Mouse (Mus musculus): ENCODE measurements around the gene Cblc.

Gene Cblc

DNA sequence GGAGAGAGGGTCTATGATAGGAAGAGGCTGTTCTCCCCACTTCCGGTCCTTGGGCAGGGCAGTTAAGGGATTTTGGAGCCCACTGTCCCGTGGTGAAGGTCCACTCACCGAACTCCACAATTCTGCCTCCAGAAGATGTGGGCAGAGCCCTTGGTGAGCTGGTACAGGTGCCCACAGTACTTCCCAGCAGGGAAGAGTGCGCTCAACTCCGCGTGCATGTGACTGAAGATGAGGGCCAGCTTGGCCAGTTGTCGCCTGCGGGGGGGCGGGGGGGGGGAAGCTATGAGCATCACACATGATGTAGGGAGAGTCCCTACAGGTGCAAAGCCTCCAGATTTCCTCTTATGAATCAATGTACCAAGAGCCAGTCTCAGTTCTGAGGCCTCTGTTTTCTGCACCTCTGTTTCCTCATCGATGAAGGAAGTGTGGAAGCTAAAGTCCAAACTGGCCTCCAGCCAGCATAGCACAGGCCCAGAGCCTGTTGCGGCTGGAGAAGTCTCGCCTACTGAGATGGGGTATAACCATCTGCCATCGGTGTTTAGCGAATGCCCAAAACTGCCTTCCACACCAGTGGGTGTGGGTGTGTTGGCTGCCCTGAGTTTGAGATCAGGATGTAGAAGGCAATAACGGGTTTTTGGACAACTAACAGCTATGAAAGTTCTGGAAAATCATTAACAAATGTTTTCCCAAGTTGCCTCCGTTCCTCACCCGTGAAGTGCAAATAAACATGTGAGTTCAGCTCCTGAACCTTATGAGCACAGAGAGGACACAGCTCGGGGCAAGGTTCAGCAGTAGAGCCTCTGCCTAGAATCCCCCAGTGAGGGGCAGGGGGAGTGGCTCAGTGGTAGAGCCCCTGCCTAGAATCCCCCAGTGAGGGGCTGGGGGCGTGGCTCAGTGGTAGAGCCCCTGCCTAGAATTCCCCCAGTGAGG is 3.6 kb downstream of the Cblc start:
- in situ Hi-C loops (cut with MboI; ENCODE audit: low pct_unique_long_range_greater_than_20kb in 1 of 2, low sequenced_read_pairs in 2 of 2, unreplicated experiment in 1 of 2), result loop anchor here in 1 of 2 experiments (25.0 kb wide), 1 partner anchor 381 kb away; the partner anchor contains the start of genes Ckm and Klc3

DNA sequence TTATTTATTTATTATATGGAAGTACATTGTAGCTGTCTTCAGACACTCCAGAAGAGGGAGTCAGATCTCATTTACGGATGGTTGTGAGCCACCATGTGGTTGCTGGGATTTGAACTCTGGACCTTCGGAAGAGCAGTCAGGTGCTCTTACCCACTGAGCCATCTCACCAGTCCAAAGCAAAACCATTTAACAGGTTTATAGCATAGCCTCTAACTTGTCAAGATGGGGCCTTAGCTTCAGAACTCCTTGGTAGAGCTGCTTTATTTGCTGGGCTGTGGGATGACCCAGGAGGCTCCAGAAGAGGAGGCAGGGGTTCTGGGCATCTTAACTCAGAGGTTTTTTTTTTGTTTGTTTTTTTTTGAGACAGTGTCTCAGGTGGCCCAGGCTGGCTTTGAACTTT is 5.1 kb downstream of the Cblc start:
- in situ Hi-C loops (cut with MboI; ENCODE audit: low pct_unique_long_range_greater_than_20kb in 1 of 2, low sequenced_read_pairs in 2 of 2, unreplicated experiment in 1 of 2), result loop anchor here in 1 of 2 experiments (25.0 kb wide), 1 partner anchor 379 kb away; the partner anchor contains the start of genes Ckm and Klc3

DNA sequence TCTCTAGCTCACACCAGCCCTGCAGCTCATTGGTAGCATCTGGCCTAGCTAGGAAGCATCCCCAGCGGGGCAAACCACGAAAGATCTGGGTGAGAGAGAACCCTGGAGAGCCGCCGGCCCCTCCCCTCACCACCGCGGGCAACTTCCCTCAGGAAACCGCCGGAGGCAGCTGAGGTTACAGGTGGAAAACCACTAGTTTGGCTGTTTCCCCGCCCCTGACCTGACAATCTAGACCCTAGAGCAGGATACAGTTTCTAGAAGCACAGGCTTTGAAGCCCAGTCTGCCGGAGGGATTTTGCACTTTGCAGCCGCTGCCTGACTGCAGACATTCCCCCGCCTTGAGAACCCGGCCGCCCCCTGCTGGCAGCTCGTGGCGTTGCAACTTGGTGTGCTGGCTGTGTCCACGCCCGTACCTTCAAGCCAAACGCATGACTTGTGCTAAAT is 6.7 kb downstream of the Cblc start:
- in situ Hi-C loops (cut with MboI; ENCODE audit: low pct_unique_long_range_greater_than_20kb in 1 of 2, low sequenced_read_pairs in 2 of 2, unreplicated experiment in 1 of 2), result loop anchor here (5.0 to 25.0 kb wide), 2 partner anchors 43 to 378 kb away; partner anchors contain the start of genes Ckm (in 1 of the 2) and Klc3 (in 1 of the 2)

DNA sequence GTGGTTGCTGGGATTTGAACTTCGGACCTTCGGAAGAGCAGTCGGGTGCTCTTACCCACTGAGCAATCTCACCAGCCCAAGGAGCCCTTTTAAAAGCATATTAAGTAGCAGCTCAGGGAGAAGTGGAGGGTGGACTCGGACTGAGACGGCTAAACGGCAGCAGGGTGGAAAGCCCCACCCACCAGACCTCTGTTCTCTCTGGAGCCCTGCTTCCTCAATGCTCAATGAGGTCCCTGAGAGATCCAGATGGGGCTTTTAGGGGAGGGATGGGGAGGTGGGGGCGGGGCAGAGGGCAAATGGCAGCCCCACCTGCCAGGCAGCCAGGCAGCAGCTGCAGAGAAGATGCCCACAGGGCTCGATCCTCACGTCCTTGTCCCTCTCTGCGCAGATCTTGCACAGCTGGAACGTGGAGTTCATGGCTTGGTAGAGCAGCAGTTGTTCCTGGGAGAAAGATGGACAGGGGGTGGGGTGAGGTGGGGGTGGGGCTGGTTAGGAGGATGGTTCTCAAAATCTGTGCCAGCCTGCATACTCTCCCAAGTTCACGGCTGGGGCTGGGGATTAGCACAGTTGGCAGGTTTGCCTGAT is 10.6 kb downstream of the Cblc start:
- in situ Hi-C loops (cut with MboI; ENCODE audit: low pct_unique_long_range_greater_than_20kb in 1 of 2, low sequenced_read_pairs in 2 of 2, unreplicated experiment in 1 of 2), result loop anchor here (5.0 to 25.0 kb wide), 2 partner anchors 39 to 374 kb away; partner anchors contain the start of genes Ckm (in 1 of the 2) and Klc3 (in 1 of the 2)

DNA sequence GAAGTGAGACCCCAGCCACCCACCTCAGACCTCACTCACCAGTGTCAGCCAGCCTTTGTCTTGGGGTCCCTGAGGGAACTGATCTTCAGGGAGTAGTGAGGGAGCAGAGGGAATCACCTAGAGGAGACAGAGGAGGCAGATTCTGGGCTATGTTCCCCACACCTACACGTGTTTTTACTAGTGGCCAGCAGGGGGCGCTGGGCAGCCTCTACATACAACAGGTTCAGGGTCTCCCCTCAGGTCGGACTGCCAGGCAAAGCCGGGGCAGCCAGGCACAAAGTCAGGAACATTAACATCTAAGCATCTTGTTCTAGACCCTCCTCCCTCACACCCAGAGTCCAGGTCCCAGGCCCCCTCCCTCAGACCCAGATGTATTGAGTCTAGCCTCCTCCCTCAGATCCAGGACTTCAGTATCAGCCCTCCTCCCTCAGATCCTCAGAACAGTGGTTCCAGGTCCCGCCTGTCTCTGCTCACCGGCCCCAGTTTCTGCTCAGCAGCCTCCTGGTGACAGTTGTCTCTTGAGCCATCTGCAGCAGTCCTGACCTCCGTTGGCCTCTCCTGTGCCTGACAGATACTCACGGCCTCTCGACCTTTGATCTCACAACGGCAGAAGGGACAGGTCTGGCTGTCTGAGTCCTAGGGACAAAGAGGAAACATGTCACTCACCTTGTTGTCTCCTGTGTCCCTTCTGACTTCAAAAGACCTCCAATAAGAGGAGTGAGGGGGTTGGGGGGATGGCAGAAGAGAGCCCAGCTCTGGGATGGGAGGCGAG is 11.7 kb downstream of the Cblc start:
- in situ Hi-C loops (cut with MboI; ENCODE audit: low pct_unique_long_range_greater_than_20kb in 1 of 2, low sequenced_read_pairs in 2 of 2, unreplicated experiment in 1 of 2), result loop anchor here (5.0 to 25.0 kb wide), 2 partner anchors 38 to 373 kb away; partner anchors contain the start of genes Ckm (in 1 of the 2) and Klc3 (in 1 of the 2)

DNA sequence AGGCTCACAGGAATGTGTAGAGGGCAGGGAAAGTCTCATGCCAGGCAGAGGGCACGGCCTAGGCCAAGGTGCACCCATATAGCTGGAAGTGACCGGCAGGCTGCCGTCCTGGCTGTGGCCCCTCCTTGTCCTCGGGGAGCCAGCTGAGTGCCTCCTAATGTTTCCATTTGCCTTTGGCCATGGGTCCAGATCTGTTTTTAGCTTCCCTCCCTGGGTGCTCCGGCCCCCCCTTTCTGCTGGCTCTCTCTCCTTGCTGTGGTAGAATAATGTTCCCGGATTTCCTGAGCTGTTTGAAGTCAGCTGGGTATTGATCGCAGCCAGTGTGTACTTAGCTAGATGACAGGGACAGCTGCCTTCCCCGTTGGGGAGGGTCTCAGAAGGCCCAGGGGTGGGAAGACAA is 13.0 kb downstream of the Cblc start:
- in situ Hi-C loops (cut with MboI; ENCODE audit: low pct_unique_long_range_greater_than_20kb in 1 of 2, low sequenced_read_pairs in 2 of 2, unreplicated experiment in 1 of 2), result loop anchor here in 1 of 2 experiments (25.0 kb wide), 1 partner anchor 371 kb away; the partner anchor contains the start of genes Ckm and Klc3

DNA sequence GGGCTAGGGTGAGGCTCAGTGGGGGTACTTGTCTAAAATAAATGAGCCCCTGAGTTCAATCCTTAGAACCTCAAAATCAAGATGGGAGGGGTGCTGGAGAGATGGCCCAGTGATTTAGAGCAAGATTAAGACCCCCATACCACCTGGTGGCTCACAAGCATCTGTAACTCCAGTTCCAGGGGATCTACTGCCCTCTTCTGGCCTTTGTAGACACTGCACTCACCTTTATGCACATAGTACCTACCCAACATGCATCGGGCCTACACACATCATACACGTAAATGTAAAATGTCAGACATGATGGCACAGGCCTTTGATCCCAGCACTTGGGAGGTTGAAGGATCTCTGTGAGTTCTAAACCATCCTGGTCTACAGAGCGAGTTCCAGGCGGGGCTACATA is 14.0 kb downstream of the Cblc start:
- in situ Hi-C loops (cut with MboI; ENCODE audit: low pct_unique_long_range_greater_than_20kb in 1 of 2, low sequenced_read_pairs in 2 of 2, unreplicated experiment in 1 of 2), result loop anchor here in 1 of 2 experiments (25.0 kb wide), 1 partner anchor 370 kb away; the partner anchor contains the start of genes Ckm and Klc3

DNA sequence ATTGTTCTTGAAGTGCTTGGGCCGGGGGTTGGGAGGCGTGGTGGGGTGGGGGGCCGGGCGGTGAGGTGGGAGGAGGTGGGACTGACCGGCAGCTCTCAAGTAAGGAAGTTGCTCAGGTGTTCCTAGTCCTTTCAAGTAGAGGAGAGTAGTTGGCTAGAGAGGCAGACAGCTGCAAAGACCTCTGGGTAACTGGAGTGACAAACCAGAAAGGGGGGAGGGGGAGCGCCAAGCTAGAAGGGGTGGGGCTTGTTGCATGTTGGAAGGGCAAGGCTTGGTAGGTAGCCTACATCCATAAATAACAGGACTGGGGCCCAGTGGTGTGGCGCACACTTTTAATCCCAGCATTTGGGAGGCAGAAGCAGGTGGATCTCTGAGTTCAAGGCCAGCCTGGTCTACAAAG is 14.9 kb downstream of the Cblc start:
- in situ Hi-C loops (cut with MboI; ENCODE audit: low pct_unique_long_range_greater_than_20kb in 1 of 2, low sequenced_read_pairs in 2 of 2, unreplicated experiment in 1 of 2), result loop anchor here in 1 of 2 experiments (25.0 kb wide), 1 partner anchor 369 kb away; the partner anchor contains the start of genes Ckm and Klc3

DNA sequence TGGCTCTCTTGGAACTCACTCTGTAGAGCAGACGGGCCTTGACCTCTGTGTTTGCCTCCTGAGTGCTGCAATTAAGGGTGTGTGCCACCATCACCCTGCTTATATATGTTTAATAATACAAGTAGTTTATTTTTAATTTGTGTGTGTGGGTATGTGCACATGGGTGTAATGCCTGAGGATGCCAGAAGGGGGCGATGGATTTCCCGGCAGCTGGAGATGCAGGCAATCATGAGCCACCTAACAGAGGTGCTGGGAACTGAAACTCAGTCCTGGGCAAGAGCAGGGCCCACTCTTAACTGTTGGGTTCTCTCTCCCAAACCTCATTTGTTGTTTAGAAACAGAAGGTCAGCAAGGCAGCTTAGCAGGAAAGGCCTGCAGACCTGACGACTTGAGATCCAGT is 16.7 kb downstream of the Cblc start:
- in situ Hi-C loops (cut with MboI; ENCODE audit: low pct_unique_long_range_greater_than_20kb in 1 of 2, low sequenced_read_pairs in 2 of 2, unreplicated experiment in 1 of 2), result loop anchor here in 1 of 2 experiments (25.0 kb wide), 1 partner anchor 368 kb away; the partner anchor contains the start of genes Ckm and Klc3

DNA sequence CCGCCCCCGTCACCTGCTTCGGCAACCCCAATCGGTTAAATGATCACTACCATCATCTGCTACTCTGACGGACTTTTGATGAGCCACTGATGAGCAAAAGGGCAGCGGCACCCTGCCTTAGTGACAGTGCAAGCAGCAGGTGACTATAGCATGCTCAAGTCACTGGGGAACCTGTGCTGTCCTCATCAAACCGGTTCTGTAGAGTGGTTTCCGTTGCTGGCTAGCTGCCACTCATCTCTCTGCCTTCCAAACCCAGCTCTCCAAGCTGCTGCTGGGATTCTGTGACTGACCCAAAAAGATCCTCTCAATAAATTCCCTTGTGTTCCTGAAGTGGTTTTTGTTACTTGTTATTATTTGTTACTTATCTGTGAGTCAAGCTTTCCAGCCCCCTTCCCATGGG is 18.0 kb downstream of the Cblc start:
- in situ Hi-C loops (cut with MboI; ENCODE audit: low pct_unique_long_range_greater_than_20kb in 1 of 2, low sequenced_read_pairs in 2 of 2, unreplicated experiment in 1 of 2), result loop anchor here in 1 of 2 experiments (25.0 kb wide), 1 partner anchor 366 kb away; the partner anchor contains the start of genes Ckm and Klc3

DNA sequence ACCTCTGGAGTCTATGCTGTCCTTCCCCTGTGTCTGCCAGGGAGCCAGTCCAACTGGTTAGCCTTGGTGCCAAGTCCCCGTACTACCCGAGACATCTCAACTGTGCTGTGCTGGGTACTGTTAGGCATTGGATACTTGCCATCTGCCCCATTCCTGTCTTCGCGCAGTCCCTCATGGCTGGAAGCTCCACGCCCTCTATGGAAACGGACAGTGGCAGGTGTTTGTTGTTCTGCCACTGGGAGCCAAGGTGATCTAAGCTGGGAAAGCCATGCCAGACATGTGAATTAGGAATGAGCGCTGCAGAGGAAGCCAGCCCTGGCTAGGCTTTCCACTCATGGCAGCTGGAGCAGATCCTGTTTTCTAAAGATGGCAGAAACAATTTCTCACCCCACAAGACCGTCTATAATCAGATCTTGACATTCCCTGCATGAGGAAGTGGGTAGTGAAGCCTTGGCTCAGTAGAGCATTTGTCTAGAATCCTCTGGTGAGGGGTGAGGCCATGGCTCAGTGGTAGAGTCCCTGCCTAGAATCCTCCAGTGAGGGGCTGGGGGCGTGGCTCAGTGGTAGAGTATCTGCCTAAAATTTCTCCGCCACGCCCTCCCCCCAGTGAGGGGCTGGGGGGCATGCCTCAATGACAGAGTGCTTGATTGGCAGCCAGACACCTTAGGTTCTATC is 19.4 kb downstream of the Cblc start:
- in situ Hi-C loops (cut with MboI; ENCODE audit: low pct_unique_long_range_greater_than_20kb in 1 of 2, low sequenced_read_pairs in 2 of 2, unreplicated experiment in 1 of 2), result loop anchor here in 1 of 2 experiments (25.0 kb wide), 1 partner anchor 365 kb away; the partner anchor contains the start of genes Ckm and Klc3

DNA sequence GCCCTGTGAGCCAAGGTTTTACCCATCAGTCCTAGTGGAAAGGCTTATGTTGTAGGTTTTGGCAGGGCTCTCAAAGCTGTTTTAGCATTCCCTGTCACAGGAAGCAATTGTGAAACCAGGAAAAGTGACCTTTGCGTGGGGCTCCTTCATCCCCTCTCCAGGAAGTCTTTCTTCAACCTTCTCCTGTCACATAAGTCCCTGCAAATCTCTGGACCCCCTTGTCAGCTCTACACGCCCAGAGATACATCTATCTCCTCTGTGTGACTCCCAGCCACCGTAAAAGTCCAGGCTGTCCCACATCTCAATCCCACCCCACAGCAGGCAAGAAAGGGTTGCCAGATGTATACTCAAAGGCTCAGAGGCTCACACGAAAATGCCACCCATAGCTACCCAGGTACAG is 24.9 kb downstream of the Cblc start:
- in situ Hi-C loops (cut with MboI; ENCODE audit: low pct_unique_long_range_greater_than_20kb in 1 of 2, low sequenced_read_pairs in 2 of 2, unreplicated experiment in 1 of 2), result no loop called here

DNA sequence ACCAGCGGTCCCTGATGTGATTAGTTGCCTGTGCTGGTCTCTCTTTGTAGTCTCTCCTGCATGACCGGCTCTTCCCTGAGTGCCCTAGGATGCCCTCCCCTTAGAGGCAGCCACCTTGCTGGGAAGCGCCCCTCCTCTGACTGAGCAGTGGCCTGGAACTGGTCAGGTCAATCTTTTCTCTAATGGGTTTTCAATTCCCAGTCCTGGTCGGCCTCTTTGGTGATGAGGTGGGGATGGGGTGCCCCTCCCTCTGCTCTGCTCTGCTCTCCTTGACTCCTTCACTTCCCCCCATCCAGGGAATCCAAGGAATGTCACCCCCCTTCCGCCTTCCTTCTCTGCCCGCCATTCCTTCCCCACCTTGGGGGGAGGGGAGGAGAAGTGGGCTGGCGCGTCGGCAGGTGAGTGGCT is 25.6 kb downstream of the Cblc start, which contains the start of gene Bcam:
Gene Bcam (minus strand): TSS at position 33 of the 408 bp plus-strand sequence.
- in situ Hi-C loops (cut with MboI; ENCODE audit: low pct_unique_long_range_greater_than_20kb in 1 of 2, low sequenced_read_pairs in 2 of 2, unreplicated experiment in 1 of 2), result no loop called here

DNA sequence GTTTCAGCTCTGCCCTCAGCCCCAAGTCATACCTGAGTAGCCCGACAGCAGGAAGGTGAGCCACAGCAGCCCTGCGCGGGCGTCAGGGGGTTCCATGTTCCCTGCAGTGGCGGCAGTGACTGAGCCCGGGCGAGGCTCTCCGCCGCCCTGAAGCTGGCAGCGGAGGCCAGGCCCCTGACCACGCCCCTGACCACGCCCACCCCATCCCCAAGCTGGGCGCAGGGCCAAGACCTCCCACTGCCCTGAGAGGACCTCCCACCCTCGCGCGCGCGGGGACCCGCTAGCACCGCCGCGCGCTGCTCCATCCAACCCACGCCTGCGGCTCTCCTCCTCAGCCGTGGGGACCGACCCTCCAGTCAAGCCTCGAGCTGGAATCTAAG is 26.2 kb downstream of the Cblc start:
- in situ Hi-C loops (cut with MboI; ENCODE audit: low pct_unique_long_range_greater_than_20kb in 1 of 2, low sequenced_read_pairs in 2 of 2, unreplicated experiment in 1 of 2), result no loop called here

DNA sequence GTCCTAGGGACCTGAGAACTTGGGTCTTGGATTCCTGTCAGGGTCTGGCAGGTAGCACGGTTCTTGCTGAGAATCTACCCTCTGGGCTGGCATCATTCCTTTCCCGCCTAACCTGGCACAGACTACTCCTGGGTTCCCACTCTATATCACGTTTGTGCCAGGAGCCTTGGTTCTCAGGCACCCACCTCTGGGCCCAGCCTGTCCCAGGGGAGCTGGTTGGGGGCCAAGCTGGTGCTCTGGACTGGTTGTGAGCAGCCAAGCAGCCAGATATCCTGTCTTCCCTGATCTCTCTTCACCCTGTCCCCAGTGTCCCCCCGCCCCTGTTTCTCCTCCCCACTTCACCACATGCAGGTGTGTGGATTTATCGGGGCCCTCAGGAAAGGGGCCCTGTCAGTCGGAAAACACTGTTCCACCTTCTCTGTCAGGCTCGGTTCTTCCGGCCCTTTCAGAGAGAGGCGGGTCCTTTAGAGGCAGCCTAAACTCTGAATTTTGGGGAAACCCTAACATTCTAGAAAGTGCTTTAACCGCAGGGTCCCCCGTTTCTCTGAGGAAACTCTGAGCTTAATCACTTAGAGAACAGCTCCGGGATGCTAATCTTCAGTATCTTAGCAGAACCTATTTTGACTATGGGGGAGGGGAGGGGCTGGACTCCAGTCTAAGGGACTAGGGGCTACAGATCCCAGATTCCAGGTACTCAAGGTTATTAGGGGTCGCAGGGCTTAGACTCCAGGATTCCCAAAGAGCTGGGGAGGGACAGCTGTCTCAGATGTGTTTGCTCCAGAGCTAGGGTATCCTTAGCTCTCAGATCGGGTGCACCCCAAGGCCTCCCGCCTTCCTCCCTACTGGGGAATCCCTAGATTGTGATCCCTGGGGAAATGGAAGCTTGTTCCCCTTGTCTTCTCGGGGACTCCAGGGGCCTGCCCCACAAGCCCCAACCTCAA is 26.9 kb downstream of the Cblc start:
- in situ Hi-C loops (cut with MboI; ENCODE audit: low pct_unique_long_range_greater_than_20kb in 1 of 2, low sequenced_read_pairs in 2 of 2, unreplicated experiment in 1 of 2), result no loop called here

DNA sequence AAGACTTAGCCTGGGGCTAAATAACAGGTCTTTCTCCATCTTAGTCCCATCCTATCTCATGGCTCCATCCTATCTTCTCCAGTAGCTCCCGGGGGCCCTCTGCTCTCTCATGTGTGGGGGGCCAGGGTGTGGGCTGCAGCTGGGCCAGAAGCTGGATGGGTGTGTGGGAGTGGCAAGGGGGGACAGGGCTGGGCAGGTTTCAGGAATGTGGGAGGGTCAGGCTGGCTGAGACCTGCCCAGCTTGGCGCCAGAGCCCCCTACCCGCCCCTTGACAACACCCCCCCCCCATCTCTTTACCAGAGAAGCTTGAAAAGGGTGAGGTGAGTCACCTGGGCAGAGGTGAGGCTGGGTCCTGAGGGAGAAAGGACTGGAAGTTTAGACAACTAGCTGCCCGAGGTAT is 27.6 kb downstream of the Cblc start:
- in situ Hi-C loops (cut with MboI; ENCODE audit: low pct_unique_long_range_greater_than_20kb in 1 of 2, low sequenced_read_pairs in 2 of 2, unreplicated experiment in 1 of 2), result no loop called here

Measured in mouse embryonic stem cell (cell line).